Mouse (Mus musculus) midbrain, postnatal 0 days (tissue): ENCODE measurements at regions not wholly inside any gene's neighbourhood (a gene's known extent, or its start where the extent isn't known, plus 50 kb on each side); places are given as distances from the start of the nearest gene placed in this dataset.
A peak's percentile ranks its signal among the peaks of the same experiment; 100 is the strongest.

Experiments
- ATAC-seq: fragments of 200-750 bp; cut with Nextera tagmentation; 2 replicates; pipeline ENCODE4 v1.8.0; 2017; ENCODE audit warnings: moderate number of reproducible peaks, mild to moderate bottlenecking, moderate TSS enrichment, moderate library complexity; ENCODE audit not compliant: low FRiP score
- DNase-seq: peaks from one replicate; pipeline ENCODE4 v3.0.0-alpha.2; 2015; ENCODE audit warnings: low spot score
- H3K27ac ChIP-seq: fragments of 300-500 bp; sonication (generic); 2 replicates; pipeline ENCODE4 v1.5.1; 2014; ENCODE audit warnings: low read depth, mild to moderate bottlenecking, low read length, mixed read lengths
- H3K27me3 ChIP-seq: fragments of 300-500 bp; sonication (generic); 2 replicates; pipeline ENCODE4 v1.6.1; 2014; ENCODE audit warnings: low read length, control low read depth, mixed read lengths; ENCODE audit not compliant: insufficient read depth
- H3K36me3 ChIP-seq: fragments of 300-500 bp; sonication (generic); 2 replicates; pipeline ENCODE4 v1.6.1; 2014; ENCODE audit warnings: low read length, control low read depth, mixed read lengths; ENCODE audit not compliant: insufficient read depth
- H3K4me1 ChIP-seq: fragments of 300-500 bp; sonication (generic); 2 replicates; pipeline ENCODE4 v1.6.1; 2014; ENCODE audit warnings: mild to moderate bottlenecking, control low read depth, antibody characterized with exemption, low read length, mixed read lengths; ENCODE audit not compliant: insufficient read depth
- H3K4me2 ChIP-seq: fragments of 300-500 bp; sonication (generic); 2 replicates; pipeline ENCODE4 v1.6.1; 2014; ENCODE audit warnings: low read depth, mild to moderate bottlenecking, low read length, mixed read lengths; ENCODE audit not compliant: poor library complexity, severe bottlenecking
- H3K4me3 ChIP-seq: fragments of 300-500 bp; sonication (generic); 2 replicates; pipeline ENCODE4 v1.5.1; 2014; ENCODE audit warnings: low read depth, mild to moderate bottlenecking, low read length, moderate library complexity
- H3K9ac ChIP-seq: fragments of 300-500 bp; sonication (generic); replicated peaks from 2 replicates; pipeline ENCODE4 v1.6.1; 2014; ENCODE audit warnings: mild to moderate bottlenecking, low read length, moderate library complexity, mixed read lengths; ENCODE audit not compliant: poor library complexity, severe bottlenecking
- H3K9me3 ChIP-seq: fragments of 300-500 bp; sonication (generic); 2 replicates; pipeline ENCODE4 v1.6.1; 2016; ENCODE audit warnings: low read length, control low read depth
- CTCF ChIP-seq: IDR thresholded peaks from 2 replicates; pipeline ENCODE4 v1.5.1; 2016; ENCODE audit warnings: antibody characterized with exemption, mild to moderate bottlenecking
- WGBS: fragments of 180-500 bp; shearing (Covaris S2); extraction: QIAGEN DNeasy Blood & Tissue Kit; methylation state at CpG from one replicate; pipeline ENCODE4 v1.1.7; 2014; 5-methylcytosine and 5-hydroxymethylcytosine counted together

GRCm38 (mm10) chr9:18210721-18211120 is 81.2 kb upstream of the Chordc1 start:
- no peaks in the 10 kb centered on the region for H3K9me3 ChIP-seq
- H3K36me3 ChIP-seq, result no peaks in the 10 kb centered on the region
- no peak overlapping the region for H3K27ac ChIP-seq
- no peak overlapping the region for H3K4me2 ChIP-seq
- no peak for DNase-seq
- H3K9ac ChIP-seq, result no peak overlapping the region
- TF ChIP-seq CTCF, result no peak
- ATAC-seq, result no peak
- H3K4me3 ChIP-seq, result no peak overlapping the region
- no peaks in the 10 kb centered on the region for H3K4me1 ChIP-seq
- H3K27me3 ChIP-seq, result no peaks in the 10 kb centered on the region
- 30% methylated on average over 1 of the region's 1 CpGs for WGBS

- H3K36me3 ChIP-seq, result no peaks in the 10 kb centered on the region
- no peak for ATAC-seq
These were observed 65.3 kb upstream of the Chordc1 start for GRCm38 (mm10) chr9:18226644-18227043.

DNA sequence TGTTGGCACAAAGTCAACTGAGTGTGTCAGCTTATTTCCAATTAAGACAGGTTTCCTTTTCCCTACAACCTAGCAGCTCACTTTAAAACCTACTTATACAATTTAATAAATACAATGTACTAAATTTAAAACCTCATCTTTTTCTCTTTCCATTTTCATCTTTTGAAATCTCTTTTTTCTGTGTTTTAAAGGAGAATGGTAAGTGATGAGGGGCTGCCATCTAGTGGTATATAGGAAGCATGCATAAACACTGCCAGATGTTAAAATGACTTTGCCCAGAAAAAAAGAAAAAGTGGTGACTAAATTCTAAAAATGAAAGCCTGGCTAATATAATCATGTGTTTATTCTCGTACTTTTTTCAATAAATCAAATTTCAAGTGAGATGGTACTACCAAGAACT is 62.0 kb upstream of the Chordc1 start:
- no peaks in the 10 kb centered on the region for H3K4me1 ChIP-seq
- H3K27ac ChIP-seq, result no peak overlapping the region
- DNase-seq (peak; percentile 70), ATAC-seq (no peak; the same call in 1 of the 2 replicates)
- WGBS, result 13% methylated on average over 1 of the region's 1 CpGs
- no peaks in the 10 kb centered on the region for H3K9me3 ChIP-seq
- TF ChIP-seq CTCF, result peak; percentile 93
- H3K27me3 ChIP-seq, result no peaks in the 10 kb centered on the region
- H3K9ac ChIP-seq, result no peak overlapping the region
- no peak overlapping the region for H3K4me3 ChIP-seq
- no peak overlapping the region for H3K4me2 ChIP-seq
- H3K36me3 ChIP-seq, result no peaks in the 10 kb centered on the region

More at GRCm38 (mm10) chr9:18226644-18227043, 65.3 kb upstream of the Chordc1 start:
- Histone ChIP-seq H3K4me2 (no peak overlapping the region), H3K27ac (no peak overlapping the region), H3K27me3 (no peaks in the 10 kb centered on the region), H3K4me1 (no peaks in the 10 kb centered on the region), H3K9ac (no peak overlapping the region), H3K9me3 (no peaks in the 10 kb centered on the region), H3K4me3 (no peak overlapping the region)
- no peak for TF ChIP-seq CTCF
- DNase-seq, result no peak
